Mouse (Mus musculus) spleen, adult 2 months (tissue): ENCODE results near the gene Zmynd8. TPM values are rescaled to one million over a fixed set of nuclear protein-coding genes. Genes with fewer than 3 reads are reported as not detected.

Experiments used
- DNase-seq, 2 experiments: peaks; one replicate each; pipeline versions ENCODE4 v3.0.0 to v3.0.0-alpha.2; 2012 to 2021; ENCODE audit warnings: low spot score in 2 of 2, low read depth in 1 of 2
- H3K27ac ChIP-seq: fragments of 200-500 bp; 2 replicates; pipeline ENCODE4 v1.5.1; 2012; ENCODE audit warnings: low read length, inconsistent platforms; ENCODE audit not compliant: insufficient read depth
- H3K27me3 ChIP-seq: fragments of 200-500 bp; 2 replicates; pipeline ENCODE4 v1.6.1; 2012; ENCODE audit warnings: mild to moderate bottlenecking, moderate library complexity, low read length, inconsistent platforms; ENCODE audit not compliant: control insufficient read depth, insufficient read depth
- H3K36me3 ChIP-seq: fragments of 200-500 bp; 2 replicates; pipeline ENCODE4 v1.6.1; 2012; ENCODE audit warnings: mild to moderate bottlenecking, low read length, inconsistent platforms; ENCODE audit not compliant: control insufficient read depth, insufficient read depth
- H3K4me1 ChIP-seq: fragments of 200-500 bp; 2 replicates; pipeline ENCODE4 v1.6.1; 2011; ENCODE audit warnings: inconsistent platforms; ENCODE audit not compliant: control insufficient read depth, insufficient read depth, insufficient read length
- H3K4me3 ChIP-seq: fragments of 200-500 bp; 2 replicates; pipeline ENCODE4 v1.5.1; 2011; ENCODE audit warnings: mild to moderate bottlenecking, inconsistent platforms; ENCODE audit not compliant: insufficient read depth, insufficient read length; ENCODE audit errors: extremely low read depth
- CTCF ChIP-seq: fragments of 200-500 bp; IDR thresholded peaks from 2 replicates; pipeline ENCODE4 v1.5.1; 2011; ENCODE audit warnings: mild to moderate bottlenecking, inconsistent platforms; ENCODE audit not compliant: insufficient read depth, insufficient read length, insufficient replicate concordance; ENCODE audit errors: extremely low read depth
- POLR2A ChIP-seq: fragments of 200-500 bp; IDR thresholded peaks from 2 replicates; pipeline ENCODE4 v1.6.1; 2011; ENCODE audit warnings: low read depth, low read length, inconsistent platforms
- WGBS: fragments of 180-500 bp; shearing (Covaris S2); methylation state at CpG from one replicate; pipeline ENCODE4 v1.1.7; 2018; 5-methylcytosine and 5-hydroxymethylcytosine counted together
- polyA plus RNA-seq: library from polyadenylated mRNA; depleted of rRNA; stranded (reverse); fragments of >200 nt; gene quantifications from 2 replicates; pipeline ENCODE4 v1.2.3, GENCODE M21; 2012

Gene Zmynd8
- polyA plus RNA-seq, 1 experiment, result 25.0 TPM

GRCm38 (mm10) chr2:165758534-165758933 is 140.3 kb downstream of the Zmynd8 start:
- no peaks in the 10 kb centered on the region for H3K36me3 ChIP-seq
- no peak overlapping the region for H3K4me3 ChIP-seq
- no peak for TF ChIP-seq POLR2A
- TF ChIP-seq CTCF, result no peak
- no peaks in the 10 kb centered on the region for H3K27me3 ChIP-seq
- no peak overlapping the region for H3K27ac ChIP-seq
- no peak for DNase-seq
- H3K4me1 ChIP-seq, result no peaks in the 10 kb centered on the region
- 65% methylated on average over 5 of the region's 5 CpGs for WGBS

GRCm38 (mm10) chr2:165757799-165758198 is 141.0 kb downstream of the Zmynd8 start:
- H3K4me1 ChIP-seq, result no peaks in the 10 kb centered on the region
- DNase-seq, result no peak
- no peak for TF ChIP-seq CTCF
- no peak for TF ChIP-seq POLR2A
- H3K4me3 ChIP-seq, result no peak overlapping the region
- WGBS, result 91% methylated on average over 15 of the region's 15 CpGs
- H3K36me3 ChIP-seq, result no peaks in the 10 kb centered on the region
- H3K27me3 ChIP-seq, result no peaks in the 10 kb centered on the region
- no peak overlapping the region for H3K27ac ChIP-seq

- Histone ChIP-seq H3K4me1 (no peaks in the 10 kb centered on the region), H3K36me3 (no peaks in the 10 kb centered on the region), H3K27ac (no peak overlapping the region), H3K27me3 (no peaks in the 10 kb centered on the region), H3K4me3 (no peak overlapping the region)
- DNase-seq, result no peak
- TF ChIP-seq CTCF, result no peak
- TF ChIP-seq POLR2A, result no peak
- 64% methylated on average over 4 of the region's 4 CpGs for WGBS
Measured at GRCm38 (mm10) chr2:165752704-165753103, 146.1 kb downstream of the Zmynd8 start.

GRCm38 (mm10) chr2:165751068-165751467 is 147.7 kb downstream of the Zmynd8 start:
- Histone ChIP-seq H3K4me3 (no peak overlapping the region), H3K27me3 (no peaks in the 10 kb centered on the region), H3K4me1 (no peaks in the 10 kb centered on the region), H3K36me3 (no peaks in the 10 kb centered on the region), H3K27ac (no peak overlapping the region)
- TF ChIP-seq POLR2A (no peak), CTCF (no peak)
- DNase-seq, result no peak
- WGBS, result 35% methylated on average over 7 of the region's 7 CpGs

- Histone ChIP-seq H3K27me3 (no peaks in the 10 kb centered on the region), H3K4me1 (no peaks in the 10 kb centered on the region), H3K4me3 (no peak overlapping the region), H3K27ac (no peak overlapping the region), H3K36me3 (no peaks in the 10 kb centered on the region)
- no peak for DNase-seq
- 83% methylated on average over 11 of the region's 11 CpGs for WGBS
- TF ChIP-seq CTCF (no peak), POLR2A (no peak)
Measured at GRCm38 (mm10) chr2:165748426-165748825, 150.4 kb downstream of the Zmynd8 start.

GRCm38 (mm10) chr2:165747975-165748374 is 150.8 kb downstream of the Zmynd8 start:
- Histone ChIP-seq H3K4me1 (no peaks in the 10 kb centered on the region), H3K27me3 (no peaks in the 10 kb centered on the region), H3K36me3 (no peaks in the 10 kb centered on the region), H3K4me3 (no peak overlapping the region), H3K27ac (no peak overlapping the region)
- TF ChIP-seq CTCF (no peak), POLR2A (no peak)
- no peak for DNase-seq
- 83% methylated on average over 7 of the region's 7 CpGs for WGBS

GRCm38 (mm10) chr2:165745306-165746098 is 153.3 kb downstream of the Zmynd8 start:
- no peak for DNase-seq
- no peaks in the 10 kb centered on the region for H3K27me3 ChIP-seq
- WGBS, result 92% methylated on average over 18 of the region's 18 CpGs
- TF ChIP-seq CTCF (no peak), POLR2A (no peak)
- no peak overlapping the region for H3K4me3 ChIP-seq
- no peaks in the 10 kb centered on the region for H3K36me3 ChIP-seq
- H3K4me1 ChIP-seq, result no peaks in the 10 kb centered on the region
- no peak overlapping the region for H3K27ac ChIP-seq
